Mouse (Mus musculus) cerebellum, postnatal 36 days (tissue): ENCODE results near the gene Sh3bp5.

Experiments used
- DNase-seq, 2 experiments: peaks; one replicate each; pipeline ENCODE4 v3.0.0; 2021 to 2022; ENCODE audit warnings: mixed read lengths in 2 of 2

Gene Sh3bp5

DNA sequence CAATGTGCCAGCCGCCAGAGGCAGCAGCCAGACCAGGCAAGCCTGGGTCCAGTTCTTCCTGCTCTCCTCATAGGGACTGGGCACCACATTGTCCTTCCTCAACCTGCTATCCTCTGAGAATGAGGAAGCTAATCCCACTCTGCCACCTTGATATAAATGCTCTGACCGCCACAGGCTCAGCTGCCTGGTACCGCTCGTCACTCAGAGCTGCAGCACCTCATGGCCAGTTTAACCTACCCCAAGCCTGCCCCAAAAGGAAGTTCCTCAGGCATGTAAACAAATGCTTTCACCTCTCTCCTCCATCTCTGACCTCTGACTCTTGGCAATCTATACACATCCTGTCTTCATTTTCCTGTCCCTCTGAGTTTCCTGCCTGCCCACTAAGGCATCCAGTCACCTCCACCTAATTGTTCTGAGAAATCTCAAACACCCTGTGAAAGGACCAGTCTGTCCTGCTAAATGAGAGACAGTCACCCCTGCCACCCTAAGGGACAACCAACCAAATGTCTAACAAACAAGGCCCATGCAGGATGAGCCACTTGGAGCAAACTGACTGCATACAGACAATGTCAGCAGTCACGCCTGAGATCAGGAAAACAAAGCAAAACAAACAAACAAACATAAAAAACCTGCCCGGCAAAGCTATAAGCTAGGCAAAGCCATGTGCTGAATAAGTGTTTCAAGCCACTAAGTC, 27.8 kb downstream of the Sh3bp5 start:
- DNase-seq: no peak

DNA sequence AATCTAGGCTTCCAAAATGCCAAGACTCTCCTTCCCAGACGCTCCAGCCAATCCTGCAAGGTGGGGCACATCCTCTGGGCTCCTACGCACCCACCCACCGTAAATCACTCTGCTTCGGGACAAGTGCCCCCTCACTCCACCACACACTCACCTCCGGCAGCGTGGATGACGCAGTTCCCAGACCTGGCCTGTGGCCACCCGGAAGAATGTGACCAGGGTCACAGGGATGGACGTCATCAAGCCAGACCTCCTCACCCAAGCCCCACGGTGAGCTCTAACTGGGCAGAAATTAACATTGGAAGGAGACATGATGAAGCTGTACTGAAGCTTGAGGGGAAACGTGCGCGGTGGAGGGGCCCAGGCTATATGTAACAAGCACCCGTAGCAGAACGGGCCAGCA, 28.7 kb downstream of the Sh3bp5 start:
- no peak for DNase-seq

DNA sequence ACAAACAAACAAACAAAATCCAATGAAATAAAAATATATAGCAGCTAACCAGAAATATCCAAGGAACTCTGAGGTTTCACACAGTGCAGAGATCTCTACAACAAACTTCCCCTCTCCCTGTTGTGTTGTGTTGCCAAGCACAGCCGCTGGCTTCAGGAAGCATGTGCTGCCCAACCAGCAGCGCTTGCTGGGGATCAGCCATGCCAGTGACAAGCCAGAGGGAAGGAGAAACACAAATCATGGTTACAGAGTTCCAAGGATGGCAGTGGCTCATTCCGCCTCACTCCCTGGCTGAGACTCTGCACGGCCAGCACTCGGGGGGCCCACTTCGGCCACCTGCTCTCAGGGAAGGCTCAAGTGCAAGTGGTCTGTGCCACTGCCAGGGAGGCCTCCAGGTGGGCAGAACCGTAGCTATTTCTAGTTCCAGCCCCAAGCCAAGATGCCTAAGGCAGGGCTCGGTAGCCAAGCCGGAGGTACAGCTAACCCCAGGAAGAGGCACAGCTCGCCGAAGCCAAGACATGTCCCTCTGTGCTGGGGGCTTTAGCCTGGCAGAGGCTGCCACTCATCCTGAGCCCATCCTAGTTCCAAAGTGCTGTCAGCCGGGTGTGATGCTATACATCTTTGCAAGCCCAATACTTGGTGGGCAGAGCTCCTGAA, 29.6 kb downstream of the Sh3bp5 start:
- DNase-seq: peak; percentile 73 to 77

DNA sequence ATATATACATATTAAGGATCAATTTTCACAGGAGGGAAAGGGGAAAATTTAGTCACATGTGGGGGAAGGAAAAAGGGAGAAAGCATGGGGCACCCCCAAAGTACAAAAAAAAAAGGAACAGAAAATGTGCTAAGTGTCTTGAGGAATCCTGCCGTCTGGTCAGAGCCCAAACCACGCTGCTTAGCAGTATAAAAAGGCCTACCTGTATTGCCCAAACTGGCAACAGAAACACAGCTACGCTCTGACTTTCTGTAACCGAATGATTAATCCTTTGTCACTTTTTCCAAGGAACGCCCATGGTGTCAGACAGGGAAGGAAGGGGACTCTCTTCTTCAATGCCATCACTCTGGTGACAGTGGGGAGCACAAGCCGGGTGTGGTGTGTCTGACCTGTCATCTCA, 30.2 kb downstream of the Sh3bp5 start:
- no peak for DNase-seq

DNA sequence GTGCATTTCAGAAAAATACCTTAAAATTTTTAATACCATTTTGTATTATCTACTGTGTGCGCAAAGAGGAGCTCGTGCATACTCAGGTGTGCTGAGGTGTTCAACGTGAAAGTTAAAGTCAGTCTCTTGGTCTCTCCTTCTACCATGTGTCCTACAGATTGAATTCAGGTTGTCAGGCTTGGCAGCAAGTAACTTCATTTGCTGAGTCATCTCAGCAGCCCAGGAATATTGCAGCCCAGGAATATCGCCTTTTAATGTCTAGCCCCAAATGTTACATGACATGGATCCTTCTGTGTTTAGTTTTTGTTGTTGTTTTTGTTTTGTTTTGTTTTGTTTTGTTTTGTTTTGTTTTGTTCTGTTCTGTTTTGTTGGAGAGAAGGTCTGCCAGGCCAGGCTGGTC, 31.2 kb downstream of the Sh3bp5 start:
- no peak for DNase-seq

DNA sequence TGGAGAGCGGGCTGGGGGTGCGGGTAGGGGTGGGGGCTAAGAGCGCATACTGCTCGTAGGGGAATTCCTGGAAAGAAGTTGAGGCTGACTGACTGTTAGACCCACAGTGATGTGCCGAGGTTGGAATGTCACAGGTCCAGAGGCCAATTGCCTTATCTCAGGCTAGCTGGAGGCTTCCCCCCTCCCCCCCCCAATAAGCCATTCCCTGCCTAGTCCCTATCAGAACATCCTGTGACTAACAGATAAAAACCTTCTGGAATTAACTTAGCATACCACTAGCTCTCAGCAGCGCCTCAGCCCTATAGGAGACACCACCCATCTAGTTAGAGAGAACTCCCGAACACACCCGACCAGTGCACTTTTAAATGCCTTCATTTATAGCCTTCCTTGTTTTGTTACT, 31.9 kb downstream of the Sh3bp5 start:
- DNase-seq: no peak

DNA sequence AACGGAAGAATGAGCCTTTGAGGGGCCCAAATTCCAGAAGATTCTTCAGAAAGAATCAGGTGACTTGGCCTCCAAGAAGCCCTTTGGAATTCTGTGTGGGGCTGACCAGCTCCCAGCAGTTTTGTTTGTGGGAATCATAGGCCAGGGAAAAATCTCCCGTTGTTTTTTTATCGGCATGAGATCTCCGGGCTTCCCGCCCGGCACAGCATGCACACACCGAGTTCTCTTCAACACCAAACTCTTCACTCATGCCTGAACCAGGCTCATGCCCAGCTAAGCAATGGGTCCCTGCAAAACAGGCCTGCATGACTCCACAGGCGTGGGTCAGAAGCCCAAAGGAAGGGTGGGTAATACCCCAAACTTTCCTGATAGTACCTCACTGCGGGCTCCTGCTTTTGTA, 32.3 kb downstream of the Sh3bp5 start:
- DNase-seq: peak in 1 of 2 experiments; percentile 55

DNA sequence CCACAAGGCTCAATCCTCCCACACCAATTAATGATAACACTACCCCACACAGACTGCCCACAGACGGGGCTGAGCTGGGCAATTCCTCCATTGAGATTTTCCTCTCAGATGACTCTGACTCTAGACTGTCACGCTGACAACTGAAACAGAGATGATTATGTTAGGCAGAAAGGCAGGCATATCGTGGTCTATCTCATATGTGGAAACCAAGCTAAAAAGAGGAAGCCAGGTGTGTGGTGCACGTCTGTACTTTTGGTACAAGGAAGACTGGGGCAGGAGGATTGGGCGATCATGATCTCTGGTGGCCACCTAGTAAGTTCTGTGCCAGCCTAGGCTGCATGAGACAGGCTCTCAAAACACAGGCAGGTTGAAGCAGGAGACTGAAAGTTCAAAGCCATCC, 33.2 kb downstream of the Sh3bp5 start:
- no peak for DNase-seq

DNA sequence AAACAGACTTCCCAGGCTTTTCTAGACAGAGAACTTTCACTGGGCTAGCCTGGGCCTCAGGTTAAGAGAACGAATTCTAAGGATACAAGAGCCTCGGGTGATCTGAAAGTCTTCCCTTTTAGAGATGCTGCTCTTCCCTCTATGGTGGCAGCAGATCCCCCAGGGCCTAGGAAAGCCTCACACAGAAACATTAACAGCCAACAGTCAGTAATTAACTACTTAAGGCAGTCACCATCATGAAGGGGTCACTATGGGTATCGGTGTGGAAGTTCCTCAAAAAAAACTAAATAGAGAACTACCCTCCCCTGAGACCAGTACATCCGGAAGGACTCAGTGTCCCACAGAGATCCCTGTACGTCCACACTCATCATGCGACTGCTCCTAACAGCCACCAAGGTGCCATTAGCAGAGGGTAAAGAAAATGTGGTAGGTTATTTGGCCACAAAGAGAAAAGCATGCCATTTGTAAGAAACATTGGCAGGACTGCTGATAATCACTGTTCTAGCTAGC, 33.9 kb downstream of the Sh3bp5 start:
- no peak for DNase-seq

DNA sequence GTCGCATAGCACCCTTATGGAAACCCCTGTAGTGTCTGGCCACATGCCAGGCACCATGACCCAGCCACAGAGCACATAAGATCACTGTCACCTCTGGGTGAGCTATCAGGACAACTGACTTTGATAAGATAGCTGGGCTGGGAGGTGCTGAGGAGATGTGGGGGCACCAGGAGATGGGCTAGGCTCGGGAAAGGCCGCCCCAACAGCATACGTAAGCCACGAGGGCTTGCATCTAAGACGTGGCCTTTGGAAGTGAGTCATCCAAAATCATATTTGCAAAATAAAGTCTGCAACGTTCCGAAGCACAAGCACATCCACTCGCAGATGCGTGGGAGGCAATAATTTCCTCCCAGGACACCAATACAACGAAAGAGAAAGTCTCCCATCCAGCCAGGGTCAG, 35.0 kb downstream of the Sh3bp5 start:
- no peak for DNase-seq

DNA sequence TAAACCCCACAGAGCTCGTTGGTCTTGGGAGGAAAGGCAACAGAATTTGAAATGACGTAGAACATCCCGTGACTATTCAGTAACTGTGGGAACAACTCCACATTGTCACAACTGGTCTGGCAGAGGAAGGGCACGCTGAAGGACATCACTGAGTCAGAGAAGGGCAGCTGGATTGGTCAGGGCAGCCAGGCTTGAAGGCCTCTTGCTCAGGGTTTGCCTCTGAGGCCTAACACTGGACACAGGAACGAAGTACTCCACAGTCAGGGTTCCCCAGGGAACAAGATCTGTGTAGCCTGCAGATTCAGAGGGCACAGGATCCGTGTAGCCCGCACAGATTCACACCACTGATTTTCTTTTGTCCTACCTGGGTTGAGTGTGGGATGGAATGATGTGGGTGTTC, 35.6 kb downstream of the Sh3bp5 start:
- DNase-seq: no peak

DNA sequence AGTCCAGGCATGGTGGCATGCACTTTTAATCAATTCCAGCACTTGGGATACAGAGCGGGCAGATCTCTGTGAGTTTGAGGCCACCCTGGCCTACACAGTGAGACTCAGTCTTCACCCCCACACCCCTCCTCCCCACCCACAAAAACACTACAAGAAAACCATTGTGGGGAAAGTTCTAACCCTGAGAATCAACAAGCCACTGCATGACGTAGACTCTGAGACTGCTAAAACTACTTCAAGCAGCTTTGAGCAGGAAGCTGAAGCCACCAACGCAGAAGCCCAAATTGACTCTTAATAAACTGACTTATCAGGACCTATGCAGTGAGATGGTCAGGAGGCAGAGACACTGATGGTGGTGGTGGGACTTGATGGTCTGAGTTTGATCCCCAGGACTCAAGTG, 36.6 kb downstream of the Sh3bp5 start:
- no peak for DNase-seq

DNA sequence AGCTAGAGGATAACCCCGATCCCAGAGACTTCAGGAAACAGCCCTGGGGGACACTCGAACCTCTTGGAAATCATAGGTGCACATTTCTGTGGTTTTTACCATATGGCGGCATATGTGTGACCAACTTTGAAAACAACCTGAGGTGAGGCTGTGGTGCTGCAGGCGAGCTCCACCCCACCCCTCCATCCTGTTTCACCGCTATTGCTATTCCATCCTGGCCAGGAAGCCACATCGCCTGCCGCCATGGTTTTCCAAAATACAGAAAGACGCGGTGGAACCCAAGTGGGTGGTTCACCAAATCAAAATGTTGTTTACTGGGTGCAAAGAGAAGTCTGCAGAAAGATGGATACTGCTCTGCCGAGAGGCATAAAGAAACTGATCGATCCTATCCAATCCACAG, 37.1 kb downstream of the Sh3bp5 start:
- no peak for DNase-seq

DNA sequence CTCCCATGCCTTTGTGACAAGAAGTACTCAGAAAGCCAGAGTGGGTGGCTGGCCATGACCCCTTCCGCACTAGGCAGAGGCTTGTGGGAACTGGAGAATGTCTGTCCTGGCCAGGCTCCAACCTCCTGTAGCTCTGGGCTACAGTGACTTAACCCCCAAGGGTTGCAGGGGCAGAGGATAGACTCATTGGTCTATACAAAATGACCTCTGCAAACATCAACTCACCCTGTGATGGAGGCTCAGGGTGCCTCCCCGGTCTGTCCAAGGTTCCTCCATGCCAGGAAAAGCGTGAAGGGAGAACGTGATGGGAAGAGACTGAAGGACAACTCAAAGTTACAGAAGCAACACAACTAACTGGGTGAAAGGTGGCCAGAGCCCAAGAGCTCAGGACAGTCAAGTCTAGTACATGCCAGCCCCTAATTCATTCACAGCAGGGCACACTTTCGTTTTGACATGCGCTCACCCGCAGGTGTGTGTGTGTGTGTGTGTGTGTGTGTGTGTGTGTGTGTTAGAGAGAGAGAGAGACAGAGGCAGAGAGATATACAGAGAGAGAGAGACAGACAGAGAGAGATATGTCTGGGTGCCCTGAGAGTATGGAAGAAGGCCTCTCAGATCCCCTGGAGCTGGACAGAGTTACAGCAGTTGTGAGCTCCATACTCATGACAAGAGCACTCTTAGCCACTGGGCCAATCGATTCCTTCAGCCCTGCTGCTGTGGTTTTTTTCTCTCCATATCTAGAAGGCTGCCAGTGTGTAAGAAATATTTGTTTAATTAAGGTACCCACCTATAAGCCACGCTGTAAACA, 37.9 kb downstream of the Sh3bp5 start:
- no peak for DNase-seq

DNA sequence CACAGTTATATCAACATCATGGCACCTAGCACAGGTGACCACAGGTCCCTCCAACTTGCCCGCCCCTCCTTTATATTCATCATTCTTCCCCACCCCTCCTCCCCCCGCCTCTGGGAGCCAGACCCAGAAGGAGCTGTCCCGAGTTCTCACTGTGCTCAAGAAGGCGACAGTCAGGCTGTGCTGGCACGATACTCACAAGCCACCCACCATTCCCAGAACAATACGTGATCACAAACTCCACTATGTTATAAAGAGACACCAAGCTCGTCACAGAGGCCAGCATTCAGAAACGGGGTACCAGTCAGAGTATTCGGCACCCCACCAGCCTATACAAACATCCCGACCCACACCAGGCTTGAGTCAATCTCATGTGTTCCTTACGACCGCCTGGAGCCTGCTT, 38.5 kb downstream of the Sh3bp5 start:
- no peak for DNase-seq

DNA sequence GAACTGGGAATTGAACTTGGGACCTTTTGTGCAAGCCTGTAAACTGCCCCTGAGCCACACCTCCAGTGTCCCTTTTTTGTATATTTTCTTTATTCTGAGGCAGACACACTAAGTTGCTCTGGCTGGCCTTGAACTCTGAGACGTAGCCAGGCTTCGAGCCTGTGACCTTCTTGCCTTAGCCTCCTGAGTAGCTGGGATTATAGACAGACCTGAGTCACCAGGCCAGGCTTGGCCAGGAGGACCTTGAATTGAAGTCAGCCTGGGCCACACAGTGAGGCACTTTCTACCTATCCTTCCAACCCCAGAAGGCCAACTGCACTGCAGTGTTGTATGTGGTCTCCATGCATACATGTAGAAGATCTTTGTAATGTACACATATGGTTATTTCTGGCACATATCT, 39.5 kb downstream of the Sh3bp5 start:
- no peak for DNase-seq

DNA sequence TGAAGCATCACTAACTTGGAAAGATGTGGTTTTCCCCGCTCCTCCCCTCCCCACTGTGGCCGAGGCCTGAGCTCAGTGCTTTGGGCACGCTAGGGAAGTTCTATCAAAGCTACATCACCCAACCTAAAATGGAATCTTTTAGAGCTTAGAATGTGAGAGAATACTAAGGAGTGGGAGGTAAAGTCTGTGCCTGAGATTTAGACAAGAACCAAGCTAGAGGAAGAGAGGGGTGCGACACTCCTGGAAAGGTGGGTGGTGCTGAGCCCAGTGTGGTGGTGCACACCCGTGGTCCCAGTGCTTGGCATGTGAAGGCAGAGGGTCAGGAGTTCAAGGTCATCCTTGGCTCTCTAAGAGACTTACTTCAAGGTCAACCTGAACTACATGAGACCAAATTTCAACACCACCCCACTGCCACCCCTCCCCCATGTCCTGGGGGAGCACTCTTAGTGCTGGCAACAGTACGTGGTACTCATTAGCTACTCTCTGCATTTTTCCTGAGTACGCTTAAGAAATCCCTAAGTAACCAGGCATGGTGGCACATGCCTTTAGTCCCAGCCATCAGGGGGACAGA, 40.2 kb downstream of the Sh3bp5 start:
- DNase-seq: no peak

DNA sequence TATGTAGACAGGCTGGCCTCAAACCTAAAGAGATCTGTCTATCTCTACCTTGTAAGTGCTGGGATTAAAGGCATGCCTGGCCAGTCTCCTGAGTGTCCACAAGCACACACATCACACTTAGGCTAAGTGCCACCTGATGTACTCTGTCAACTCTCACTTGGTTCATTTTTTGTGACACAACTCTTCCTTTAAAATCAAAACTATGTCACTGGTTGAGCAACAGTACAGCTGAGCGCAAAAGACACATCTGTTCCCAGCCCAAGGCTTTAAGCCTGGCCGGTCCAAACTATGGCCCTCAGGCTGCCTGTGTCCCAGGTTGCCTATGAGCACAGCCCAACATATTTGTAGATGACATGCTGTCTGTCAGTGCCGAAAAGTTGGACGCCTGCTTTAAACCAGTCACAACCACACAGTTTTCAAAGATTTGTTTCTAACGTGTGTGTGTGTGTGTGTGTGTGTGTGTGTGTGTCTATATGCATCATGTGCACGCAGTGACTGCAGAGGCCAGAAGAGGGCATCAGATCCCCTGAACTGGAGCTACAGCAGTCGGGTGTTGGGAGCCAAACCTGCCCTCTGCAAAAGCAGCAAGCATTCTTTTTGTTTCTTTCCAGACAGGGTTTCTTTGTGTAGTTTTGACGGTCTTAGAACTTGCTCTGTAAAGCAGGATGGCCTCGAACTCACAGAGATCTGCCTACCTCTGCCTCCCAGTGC, 40.9 kb downstream of the Sh3bp5 start:
- DNase-seq: peak in 1 of 2 experiments; percentile 21

DNA sequence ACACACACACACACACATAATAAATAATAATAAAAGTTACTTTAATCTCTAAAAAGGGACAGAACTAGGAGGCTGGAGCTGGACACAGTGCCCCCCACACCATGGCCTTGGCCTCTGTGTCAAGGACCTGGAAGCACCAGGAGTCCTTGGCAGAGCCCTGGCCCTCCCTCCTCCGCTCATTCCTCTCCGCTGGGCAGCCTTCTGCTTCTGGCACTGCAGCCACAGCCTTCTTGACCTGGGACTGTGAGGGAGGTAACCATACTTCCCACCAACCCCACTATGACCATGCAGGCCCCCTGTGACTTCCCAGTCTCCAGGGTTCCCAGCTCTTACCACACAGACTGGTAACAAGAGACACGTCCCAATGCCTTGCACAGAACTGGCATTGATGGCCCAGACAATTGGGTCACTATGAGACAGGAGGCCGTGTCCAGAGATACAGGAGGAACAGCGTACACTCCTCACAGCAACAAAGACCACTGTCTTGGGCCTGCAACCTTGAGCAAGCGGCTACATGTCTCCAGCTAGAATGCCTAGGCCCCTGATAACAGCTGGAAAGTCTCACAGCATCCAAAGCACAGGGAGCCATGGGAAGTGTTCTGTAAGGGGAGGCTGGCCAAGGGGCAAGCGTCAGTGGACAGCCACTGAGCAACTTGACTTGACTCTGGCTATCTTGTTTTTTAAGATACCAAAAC, 41.8 kb downstream of the Sh3bp5 start:
- peak; percentile 61 to 63 for DNase-seq

DNA sequence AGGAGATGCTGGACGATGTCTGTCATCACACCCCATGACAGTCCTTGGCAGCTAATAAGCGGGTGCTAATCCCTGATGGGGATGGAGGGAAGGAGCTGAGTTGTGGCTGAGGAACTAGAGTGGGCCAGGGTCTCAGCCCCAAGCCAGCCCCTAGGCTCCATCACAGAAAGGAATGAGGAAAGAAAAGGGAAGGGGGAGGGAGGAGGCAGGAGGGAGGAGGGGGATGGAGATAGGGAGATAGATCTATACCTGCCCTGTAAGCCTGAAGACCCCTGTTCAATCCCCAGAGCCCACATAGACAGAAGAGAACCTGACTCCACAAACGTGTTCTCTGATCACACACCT, 42.4 kb downstream of the Sh3bp5 start:
- no peak for DNase-seq

DNA sequence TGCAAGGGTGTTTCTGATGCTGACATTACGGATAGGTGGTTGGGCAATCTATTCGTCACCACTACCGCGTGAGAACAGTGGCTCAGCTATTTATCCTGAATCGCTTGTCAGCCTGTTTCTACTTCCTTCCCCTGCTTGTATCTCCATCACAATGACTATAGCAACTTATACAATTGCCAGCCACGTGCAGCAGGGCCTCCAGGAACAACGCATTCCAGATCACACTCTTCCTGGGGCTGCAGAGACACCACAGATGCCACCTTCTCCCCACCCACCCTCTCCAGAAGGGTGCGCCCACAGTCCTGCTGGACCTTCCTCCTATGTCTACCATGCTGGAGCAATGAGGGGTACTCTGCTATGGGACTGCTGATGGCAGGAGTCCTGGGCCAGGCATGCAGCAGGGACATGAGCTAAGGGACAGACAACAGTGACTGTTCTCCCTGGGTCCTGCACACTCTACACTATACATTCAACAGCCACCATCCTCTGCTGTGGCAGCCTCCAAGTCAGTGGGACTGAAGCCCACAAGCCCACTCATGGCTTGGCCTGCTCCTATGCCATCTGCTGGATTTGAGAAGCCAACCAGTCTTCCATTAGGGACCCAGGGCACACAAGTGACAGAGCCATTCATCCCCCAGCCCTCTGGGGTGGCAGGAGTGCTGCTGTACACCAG, 42.9 kb downstream of the Sh3bp5 start:
- DNase-seq: peak in 1 of 2 experiments; percentile 30

DNA sequence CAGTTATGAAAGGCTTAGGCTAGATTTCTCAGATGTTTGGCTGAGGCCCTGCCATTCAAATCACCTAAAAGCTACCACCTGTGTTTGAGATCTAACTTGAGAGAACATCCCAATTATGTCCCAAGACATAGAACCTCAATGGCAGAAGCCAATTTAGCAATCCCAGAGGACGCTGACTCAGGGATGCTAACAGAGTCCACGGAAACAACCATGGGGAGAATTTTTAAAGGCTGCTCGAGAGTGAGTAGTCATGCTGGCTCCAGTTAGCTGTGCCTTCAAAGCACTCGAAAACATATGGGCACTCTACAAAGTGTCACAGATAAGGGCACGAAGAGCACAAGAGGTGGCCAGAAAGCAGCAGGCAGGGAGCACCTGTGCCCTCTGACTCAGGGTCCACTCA, 43.6 kb downstream of the Sh3bp5 start:
- peak; percentile 3 to 26 for DNase-seq
